Mouse (Mus musculus) thymus, adult 2 months (tissue): Measurements from ENCODE around the gene Ptgfrn.

Experiments
- CTCF ChIP-seq: fragments of 200-500 bp; IDR thresholded peaks from 2 replicates; pipeline ENCODE4 v1.5.1; 2012; ENCODE audit warnings: mild to moderate bottlenecking, control low read depth, low read length, moderate library complexity, borderline replicate concordance; ENCODE audit not compliant: control insufficient read depth, poor library complexity, insufficient read depth; ENCODE audit errors: extremely low read depth
- POLR2A ChIP-seq: fragments of 200-500 bp; IDR thresholded peaks from 2 replicates; pipeline ENCODE4 v1.6.1; 2012; ENCODE audit warnings: mild to moderate bottlenecking, low read length, control low read depth, moderate library complexity; ENCODE audit not compliant: control insufficient read depth, poor library complexity, insufficient read depth; ENCODE audit errors: extremely low read depth

GRCm38 (mm10) chr3:101136483-101136882 lies 26.4 kb upstream of the Ptgfrn start:
- no peak for TF ChIP-seq CTCF
- TF ChIP-seq POLR2A: no peak
